Mouse (Mus musculus): ENCODE data around the gene Plppr1. TPM values are rescaled to one million over a fixed set of nuclear protein-coding genes. Genes with fewer than 3 reads are reported as not detected.
"Not testable (repeated sequence)": the region's sequence is repeated elsewhere in the genome, so short reads cannot be mapped to it uniquely, and the experiment has no call there.

Plppr1 gene
- total RNA-seq, 4 experiments from 2014 or later: 6.3 to 7.8 (median 7.3) TPM

GRCm38 (mm10) chr4:49232206-49233031, 173.3 kb downstream of the Plppr1 start:
- DNase-seq (ENCODE audit: low spot score in 2 of 2): no peak

- no peak for DNase-seq (ENCODE audit: low spot score in 2 of 2)
Observed at GRCm38 (mm10) chr4:49233032-49233406, 173.9 kb downstream of the Plppr1 start.

- no peak for DNase-seq (ENCODE audit: low spot score in 2 of 2)
Observed at GRCm38 (mm10) chr4:49238111-49238510, 179.0 kb downstream of the Plppr1 start.

GRCm38 (mm10) chr4:49239451-49239850, 180.4 kb downstream of the Plppr1 start:
- no peak for DNase-seq (ENCODE audit: low spot score in 2 of 2)

GRCm38 (mm10) chr4:49244791-49245190, 185.7 kb downstream of the Plppr1 start:
- DNase-seq (ENCODE audit: low spot score in 2 of 2): no peak

- no peak for DNase-seq (ENCODE audit: low spot score in 2 of 2)
Observed at GRCm38 (mm10) chr4:49245274-49245673, 186.2 kb downstream of the Plppr1 start.

- DNase-seq (ENCODE audit: low spot score in 2 of 2): peak in 1 of 2 experiments; percentile 33
Observed at GRCm38 (mm10) chr4:49251262-49251661, 192.2 kb downstream of the Plppr1 start.

GRCm38 (mm10) chr4:49252169-49252568, 193.1 kb downstream of the Plppr1 start:
- DNase-seq (ENCODE audit: low spot score in 2 of 2): no peak

GRCm38 (mm10) chr4:49278515-49278914, 219.4 kb downstream of the Plppr1 start:
- no peak for DNase-seq (ENCODE audit: low spot score in 2 of 2)

- no peak for DNase-seq (ENCODE audit: low spot score in 2 of 2)
Observed at GRCm38 (mm10) chr4:49284692-49285291, 225.7 kb downstream of the Plppr1 start.

GRCm38 (mm10) chr4:49285340-49286196, 226.5 kb downstream of the Plppr1 start:
- DNase-seq (ENCODE audit: low spot score in 2 of 2): no peak

- DNase-seq (ENCODE audit: low spot score in 2 of 2): no peak
Observed at GRCm38 (mm10) chr4:49286197-49286492, 227.1 kb downstream of the Plppr1 start.

- peak; percentile 32 to 52 for DNase-seq (ENCODE audit: low spot score in 2 of 2)
Observed at GRCm38 (mm10) chr4:49296434-49296833, 237.4 kb downstream of the Plppr1 start.

GRCm38 (mm10) chr4:49299576-49299975, 240.5 kb downstream of the Plppr1 start:
- DNase-seq (ENCODE audit: low spot score in 2 of 2): no peak

GRCm38 (mm10) chr4:49321903-49322635, 263.0 kb downstream of the Plppr1 start:
- DNase-seq (ENCODE audit: low spot score in 2 of 2): no peak

GRCm38 (mm10) chr4:49337949-49338348, 278.9 kb downstream of the Plppr1 start:
- DNase-seq (ENCODE audit: low spot score in 2 of 2): not testable (repeated sequence)

GRCm38 (mm10) chr4:49340091-49340490, 281.0 kb downstream of the Plppr1 start:
- DNase-seq (ENCODE audit: low spot score in 2 of 2): not testable (repeated sequence)

- DNase-seq (ENCODE audit: low spot score in 2 of 2): not testable (repeated sequence)
Observed at GRCm38 (mm10) chr4:49348001-49348400, 288.9 kb downstream of the Plppr1 start.

- no peak for DNase-seq (ENCODE audit: low spot score in 2 of 2)
Observed at GRCm38 (mm10) chr4:49348677-49349076, 289.6 kb downstream of the Plppr1 start.

GRCm38 (mm10) chr4:49350470-49350869, 291.4 kb downstream of the Plppr1 start:
- no peak for DNase-seq (ENCODE audit: low spot score in 2 of 2)

- DNase-seq (ENCODE audit: low spot score in 2 of 2): no peak
Observed at GRCm38 (mm10) chr4:49357097-49357496, 298.0 kb downstream of the Plppr1 start.

All from layer of hippocampus, adult 8-10 months (tissue).